Mouse (Mus musculus) gastrocnemius, adult 18-20 months (tissue): ENCODE data around the gene Gm15128. TPM values are rescaled to one million over a fixed set of nuclear protein-coding genes. Genes with fewer than 3 reads are reported as not detected.
"Not testable (repeated sequence)": the region's sequence is repeated elsewhere in the genome, so short reads cannot be mapped to it uniquely, and the experiment has no call there.

Experiments
- DNase-seq: peaks from one replicate; pipeline ENCODE4 v3.0.0; 2021; ENCODE audit warnings: low spot score
- long read RNA-seq, 2 experiments: library from polyadenylated mRNA; stranded (forward); transcript quantifications; one replicate each; pipeline ENCODE4 v2.0.0; 2021
- total RNA-seq, 2 experiments: library from RNA; stranded (reverse); gene quantifications; 2 replicates each; pipeline ENCODE4 v1.2.3; 2021

The Gm15128 gene
- total RNA-seq = not detected
- long read RNA-seq, experiment 1 = 0 reads
- long read RNA-seq, experiment 2 = 0 reads

DNA sequence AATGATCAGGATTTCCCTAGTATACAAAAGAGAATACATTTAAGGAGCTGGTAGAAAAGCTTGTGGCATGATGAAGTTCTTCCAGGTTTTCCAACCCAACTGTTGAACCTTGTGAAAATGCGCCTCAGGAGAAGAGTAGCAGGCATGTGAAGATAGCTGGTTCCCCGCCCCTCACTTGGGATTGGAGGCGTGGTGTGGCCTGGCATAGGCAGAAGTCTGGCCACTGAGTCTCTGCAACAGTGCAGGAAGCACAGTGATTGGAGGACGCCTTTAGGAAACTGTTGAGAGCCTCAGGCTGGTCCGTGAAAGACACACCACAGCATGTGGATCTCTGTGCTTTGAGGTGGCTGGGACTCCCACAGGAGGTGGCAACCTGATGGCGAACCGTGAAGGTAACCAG is at the start of gene Gm15128:
TSS of gene Gm15128 (plus strand) at position 301 of the 400 bp plus-strand sequence.
- not testable (repeated sequence) for DNase-seq

Other genes with a start within 250 kb of the Gm15128 start
- gene Lrch2, start 211.9 kb upstream of the Gm15128 start, total RNA-seq = under 1 TPM; 0.37 to 0.59 TPM
- not detected for gene Gm15080, start 227.0 kb downstream of the Gm15128 start, total RNA-seq